Mouse (Mus musculus): ENCODE results near the gene Nadk2.

GRCm38 (mm10) chr15:9087421-9087820, 16.4 kb downstream of the Nadk2 start:
- TF ChIP-seq POLR2AphosphoS5 (IDR thresholded peaks at IDR 0.05; ENCODE audit: insufficient replicate concordance, low read depth, low read length) (no peak), CTCF (IDR thresholded peaks at IDR 0.05; ENCODE audit: low read depth, low read length) (no peak), GATA1 (IDR thresholded peaks at IDR 0.05; ENCODE audit: borderline replicate concordance, low read length) (no peak), TAL1 (conservative IDR thresholded peaks at IDR 0.05; ENCODE audit: low read depth, low read length) (no peak), GATA2 (IDR thresholded peaks at IDR 0.05; ENCODE audit: borderline replicate concordance, low read depth, low read length) (no peak)
